Mouse (Mus musculus) layer of hippocampus, adult 18-20 months (tissue): ENCODE measurements around the gene Slc39a11. TPM values are rescaled to one million over a fixed set of nuclear protein-coding genes. Genes with fewer than 3 reads are reported as not detected.

Experiments
- DNase-seq, 2 experiments: peaks; one replicate each; pipeline ENCODE4 v3.0.0; 2022; ENCODE audit warnings: low spot score in 2 of 2
- total RNA-seq, 2 experiments: library from RNA; stranded (reverse); gene quantifications; 2 replicates each; pipeline ENCODE4 v1.2.3; 2021

The Slc39a11 gene
- total RNA-seq, 2 experiments from 2014 or later = 20.4 to 25.4 TPM

DNA sequence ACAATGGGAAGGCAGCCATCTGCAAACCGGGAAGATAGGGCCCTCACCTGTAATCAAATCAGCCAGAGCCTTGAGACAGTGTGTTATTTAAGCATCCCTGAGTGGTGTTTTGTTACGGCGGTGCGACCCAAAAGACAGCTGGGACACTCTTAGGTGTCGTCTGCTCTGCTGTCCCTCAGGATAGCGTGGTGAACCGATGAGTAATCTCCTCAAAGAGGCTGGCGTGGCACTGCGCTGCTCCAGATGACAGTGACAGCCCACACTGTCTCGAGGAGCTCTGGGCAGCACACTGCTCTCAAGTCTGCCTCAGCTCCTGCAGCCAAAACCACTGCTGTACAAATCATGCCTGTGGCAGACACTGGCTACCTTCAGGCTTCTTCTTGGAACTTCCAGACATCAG is 133.7 kb downstream of the Slc39a11 start:
- no peak for DNase-seq

DNA sequence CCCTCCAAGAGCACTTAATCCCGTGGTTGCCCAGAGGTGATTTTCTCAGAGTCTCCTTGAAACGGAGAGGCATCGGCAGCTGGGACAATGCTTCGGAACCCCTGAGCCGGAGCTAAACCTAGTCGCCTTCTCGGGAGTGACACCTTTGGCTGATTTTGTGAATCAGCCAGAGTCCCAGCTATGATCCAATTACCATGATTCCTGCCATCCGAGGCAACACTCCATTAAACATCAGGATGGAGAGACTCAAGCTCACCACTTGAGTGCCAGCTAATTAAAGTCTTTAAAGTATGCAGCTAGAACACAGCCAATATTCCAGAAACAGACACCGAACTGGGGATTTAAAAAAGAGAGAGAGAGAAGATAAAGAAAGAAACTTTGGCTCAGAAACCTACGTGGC is 136.9 kb downstream of the Slc39a11 start:
- no peak for DNase-seq

DNA sequence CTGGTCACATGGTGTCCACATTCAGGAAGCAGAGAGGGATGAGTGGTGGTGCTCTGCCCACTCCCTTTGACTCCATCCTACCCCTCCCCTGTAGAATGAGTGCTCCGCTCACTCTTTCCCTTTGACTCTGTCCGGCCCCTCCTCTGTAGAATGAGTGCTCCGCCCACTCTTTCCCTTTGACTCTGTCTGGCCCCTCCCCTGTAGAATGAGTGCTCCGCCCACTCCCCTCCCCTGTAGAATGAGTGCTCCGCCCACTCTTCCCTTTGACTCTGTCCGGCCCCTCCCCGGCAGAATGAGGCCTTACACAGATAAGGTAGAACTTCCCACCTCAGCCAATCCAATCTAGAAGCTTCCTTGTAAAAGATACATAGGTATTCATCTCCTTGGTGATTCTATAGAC is 137.7 kb downstream of the Slc39a11 start:
- DNase-seq = no peak

DNA sequence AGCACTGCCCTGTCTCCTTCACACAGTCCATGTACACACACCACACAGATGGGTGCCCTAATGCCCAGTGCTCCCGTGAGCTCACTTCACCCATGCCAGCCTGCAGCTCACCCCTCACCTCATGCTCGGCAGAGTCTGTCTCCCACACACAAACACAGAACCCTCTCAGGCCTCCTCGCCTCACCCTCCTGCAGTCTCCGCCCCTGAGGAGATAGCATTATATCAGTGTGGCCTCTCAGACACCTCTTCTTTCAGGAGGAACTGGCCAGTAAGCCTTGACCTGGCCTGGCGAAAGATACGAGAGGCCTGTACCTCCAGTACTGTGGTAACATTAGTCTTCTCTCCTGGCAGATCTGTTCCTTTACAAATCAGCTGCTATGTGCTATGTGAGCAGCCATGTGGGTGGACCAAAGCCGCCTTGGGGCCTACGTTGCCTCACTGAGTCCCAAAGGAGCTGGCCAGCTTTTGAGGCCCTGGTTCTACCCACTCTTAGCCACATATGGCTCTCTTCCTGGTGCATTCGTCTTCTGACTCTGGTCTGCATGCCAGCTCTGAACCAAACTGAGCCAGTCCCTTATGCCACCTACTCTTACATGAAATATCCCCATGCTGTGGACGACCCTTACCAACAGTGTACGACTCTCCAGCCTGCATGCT is 138.8 kb downstream of the Slc39a11 start:
- no peak for DNase-seq

DNA sequence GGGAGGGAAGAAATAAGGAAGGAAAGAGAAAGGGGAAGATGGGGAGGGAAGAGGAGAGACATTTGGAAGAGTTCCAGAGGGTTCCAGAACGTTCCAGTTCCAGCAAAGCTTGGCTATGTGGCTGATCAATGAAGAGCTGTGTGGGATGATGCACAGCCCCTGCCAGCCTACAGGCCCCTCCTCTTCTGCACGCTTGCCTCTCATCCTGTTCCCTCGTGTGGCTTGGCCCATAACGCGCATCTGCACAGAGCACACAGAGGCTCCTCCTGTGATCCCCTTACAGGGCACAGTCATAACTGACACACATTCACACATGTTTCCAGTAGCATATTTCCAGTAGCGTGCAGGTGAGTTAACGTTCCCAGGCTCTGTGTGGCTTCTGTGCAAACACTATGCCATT is 139.6 kb downstream of the Slc39a11 start:
- peak in 1 of 2 experiments; percentile 46 for DNase-seq

DNA sequence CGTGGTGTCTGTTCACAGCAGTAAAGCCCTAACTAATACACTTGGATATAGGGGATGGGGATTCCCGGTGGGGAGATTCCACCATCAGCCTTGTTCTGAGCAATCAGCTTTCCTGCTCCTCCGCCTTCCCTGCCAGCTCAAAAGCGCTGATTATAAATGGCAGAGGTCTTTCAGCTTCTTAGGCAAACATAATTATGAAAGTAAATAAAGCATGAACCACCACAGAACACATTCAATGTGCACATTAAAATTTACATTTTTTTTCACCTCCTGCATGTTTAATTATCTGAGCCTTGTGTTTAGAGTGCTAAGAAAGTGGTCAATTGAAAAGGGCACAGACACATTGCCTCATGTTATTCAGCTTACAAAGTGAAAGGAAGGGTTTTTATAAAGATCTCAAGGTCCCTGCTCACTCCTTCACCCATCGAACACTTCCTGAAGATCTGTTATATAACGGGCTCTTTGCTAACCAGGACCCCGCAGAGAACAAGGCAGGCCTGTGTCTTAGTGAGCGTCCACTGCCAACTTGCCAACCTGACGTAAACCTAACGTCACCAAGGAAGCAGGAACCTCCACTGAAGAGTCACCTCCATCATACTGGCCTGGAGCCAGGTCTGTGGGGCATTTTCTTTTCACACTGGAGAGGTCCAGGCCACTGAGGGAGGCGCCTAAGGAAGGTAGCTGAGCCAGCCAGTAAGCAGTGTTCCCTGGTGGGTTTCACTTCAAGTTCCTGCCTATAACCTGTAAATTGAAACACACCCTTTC is 142.0 kb downstream of the Slc39a11 start:
- DNase-seq = no peak

DNA sequence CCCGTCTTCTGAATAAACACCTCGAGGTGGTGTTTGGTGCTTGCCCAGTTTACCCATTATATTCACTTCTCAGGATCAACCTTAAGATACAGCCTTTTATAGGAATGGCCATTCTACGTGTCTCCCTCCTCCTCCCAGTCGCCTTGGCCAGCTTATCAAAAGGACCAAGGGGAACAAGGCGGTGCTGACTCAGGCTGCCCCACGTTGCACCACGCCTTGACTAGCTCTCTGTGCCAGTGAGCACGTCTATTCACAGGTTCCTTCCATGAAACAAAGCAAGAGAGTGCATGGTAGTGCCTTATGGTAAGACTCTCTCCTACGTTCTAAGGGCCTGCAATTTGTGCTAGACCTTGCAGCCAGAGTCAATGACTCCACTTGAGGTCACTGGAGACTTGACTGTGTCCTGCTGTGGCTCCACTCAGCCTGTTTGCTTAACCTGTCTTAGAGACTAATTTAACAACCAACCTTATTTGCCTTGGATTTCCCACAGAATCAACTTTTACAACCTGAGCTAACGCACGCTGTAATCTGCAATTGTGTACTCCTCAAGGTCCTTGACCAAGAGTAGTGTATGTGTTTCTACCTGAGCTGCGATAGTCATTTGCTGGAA is 144.2 kb downstream of the Slc39a11 start:
- DNase-seq = no peak

DNA sequence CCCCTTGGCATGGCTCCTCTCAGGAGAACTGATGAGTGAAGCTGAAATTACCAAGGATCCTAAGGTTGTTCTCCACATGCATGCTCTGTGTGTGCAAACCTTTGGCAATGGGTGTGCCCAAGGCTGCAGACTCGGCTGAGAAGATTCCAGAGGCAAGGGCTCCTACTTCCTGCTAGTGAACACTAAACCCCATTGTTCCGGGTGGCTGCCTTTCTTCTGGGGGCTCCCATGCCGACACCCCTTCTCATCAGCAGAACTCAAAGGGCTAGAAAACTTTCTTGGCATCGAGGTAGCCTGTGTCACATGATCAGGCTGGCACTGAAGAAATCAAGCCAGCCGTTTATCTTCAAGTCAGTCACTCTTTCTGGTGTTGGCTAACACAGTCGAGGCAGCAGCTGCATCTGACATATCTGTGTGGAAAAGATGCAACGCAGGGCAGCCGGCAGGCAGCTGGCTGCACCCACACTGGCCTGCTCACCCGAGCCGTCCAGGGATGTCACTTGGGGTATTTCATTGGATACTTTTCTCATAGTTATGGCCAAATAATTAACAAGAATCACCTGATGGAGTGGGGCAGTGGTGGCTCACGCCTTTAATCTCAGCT is 145.3 kb downstream of the Slc39a11 start:
- no peak for DNase-seq

DNA sequence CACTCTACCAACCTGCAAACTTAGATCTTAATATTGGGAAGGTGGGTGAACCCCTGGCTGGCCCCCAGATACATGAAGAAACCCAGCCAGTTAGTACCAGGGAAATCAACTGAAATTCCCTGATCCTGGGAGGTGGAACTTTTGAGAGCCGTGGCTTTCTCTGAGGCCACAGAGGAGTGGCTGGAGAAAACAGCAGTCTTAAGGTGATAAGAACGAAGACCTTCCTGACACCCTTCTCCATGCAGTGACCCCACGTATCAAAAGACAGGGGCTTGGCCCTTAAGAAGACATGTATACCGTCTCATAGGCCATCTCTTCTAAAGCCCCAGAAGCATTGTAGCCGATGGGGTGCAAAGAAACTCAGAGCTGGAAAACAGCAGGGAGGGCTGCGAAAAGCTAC is 146.9 kb downstream of the Slc39a11 start:
- DNase-seq = no peak

DNA sequence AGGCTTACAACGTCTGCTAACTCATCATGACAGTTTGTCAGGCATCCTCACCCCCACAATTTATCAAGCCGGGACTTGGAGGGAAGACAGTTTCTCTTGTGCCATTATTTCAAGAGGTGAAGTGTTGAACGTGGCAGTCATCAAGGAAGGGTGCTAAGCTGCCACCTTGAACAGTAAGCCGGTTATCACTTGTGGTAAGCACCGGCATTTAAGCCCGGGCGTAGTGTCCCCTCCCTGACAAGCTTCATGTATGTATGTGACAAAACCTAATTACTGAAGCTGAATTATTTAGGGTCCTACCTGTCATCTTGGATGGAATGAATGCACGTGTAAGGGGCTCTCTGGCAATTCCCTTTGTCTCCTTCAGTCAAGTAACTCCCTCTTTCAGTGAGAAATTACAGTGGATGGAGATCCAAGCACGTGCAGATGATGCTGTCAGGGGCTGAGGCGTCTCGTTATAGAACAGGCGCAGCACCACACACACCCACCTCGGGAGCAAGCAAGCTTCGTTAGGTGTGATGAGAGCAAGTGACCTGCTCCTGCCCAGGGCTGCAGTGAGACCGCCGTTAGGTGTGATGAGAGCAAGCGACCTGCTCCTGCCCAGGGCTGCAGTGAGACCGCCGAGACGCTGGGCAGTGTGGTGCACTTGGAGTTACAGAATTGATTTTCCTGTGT is 149.1 kb downstream of the Slc39a11 start:
- DNase-seq = no peak

DNA sequence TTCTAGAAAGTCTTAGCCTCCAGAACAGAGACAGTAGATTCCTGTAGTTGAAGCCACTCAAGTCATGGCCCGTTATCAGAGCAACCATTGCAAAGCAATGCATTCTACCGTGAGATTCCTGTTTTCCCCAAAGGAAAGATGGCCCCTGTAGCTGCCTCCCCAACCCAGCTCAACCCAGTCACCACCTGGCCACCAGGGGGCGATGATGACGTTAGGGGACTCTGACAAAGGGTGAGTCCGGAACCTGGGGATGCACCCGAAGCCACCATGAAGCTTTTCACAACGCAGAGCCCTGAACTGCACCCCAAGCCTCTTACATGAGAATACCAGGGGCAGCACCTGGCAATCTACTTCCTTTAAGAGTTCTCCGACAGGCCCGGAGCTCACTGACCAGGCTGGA is 151.0 kb downstream of the Slc39a11 start:
- DNase-seq = no peak

DNA sequence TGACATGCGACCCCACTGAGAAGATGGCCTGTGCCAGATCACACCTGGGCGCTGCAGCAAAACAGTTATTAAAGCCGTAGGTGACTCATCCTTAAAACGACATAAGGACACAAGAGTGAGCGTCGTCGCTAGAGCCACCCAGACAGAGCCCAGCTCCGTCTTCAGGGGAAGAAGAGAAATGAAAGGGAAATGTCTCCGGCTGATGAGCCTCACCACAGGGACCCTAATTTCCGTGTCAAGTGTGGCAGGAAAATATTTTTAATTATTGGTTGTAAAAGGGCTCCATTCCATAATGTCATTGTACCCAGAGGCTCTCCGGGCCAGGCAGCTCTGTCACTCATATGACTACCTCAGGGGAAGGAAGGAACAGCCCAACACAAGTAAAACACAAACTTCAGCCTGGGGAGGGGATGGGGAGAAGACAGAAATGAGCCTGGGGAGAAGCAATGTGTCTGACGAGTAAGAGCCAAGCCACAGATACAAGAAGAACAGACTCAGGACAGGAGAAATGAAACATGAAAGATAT is 155.8 kb downstream of the Slc39a11 start:
- no peak for DNase-seq

DNA sequence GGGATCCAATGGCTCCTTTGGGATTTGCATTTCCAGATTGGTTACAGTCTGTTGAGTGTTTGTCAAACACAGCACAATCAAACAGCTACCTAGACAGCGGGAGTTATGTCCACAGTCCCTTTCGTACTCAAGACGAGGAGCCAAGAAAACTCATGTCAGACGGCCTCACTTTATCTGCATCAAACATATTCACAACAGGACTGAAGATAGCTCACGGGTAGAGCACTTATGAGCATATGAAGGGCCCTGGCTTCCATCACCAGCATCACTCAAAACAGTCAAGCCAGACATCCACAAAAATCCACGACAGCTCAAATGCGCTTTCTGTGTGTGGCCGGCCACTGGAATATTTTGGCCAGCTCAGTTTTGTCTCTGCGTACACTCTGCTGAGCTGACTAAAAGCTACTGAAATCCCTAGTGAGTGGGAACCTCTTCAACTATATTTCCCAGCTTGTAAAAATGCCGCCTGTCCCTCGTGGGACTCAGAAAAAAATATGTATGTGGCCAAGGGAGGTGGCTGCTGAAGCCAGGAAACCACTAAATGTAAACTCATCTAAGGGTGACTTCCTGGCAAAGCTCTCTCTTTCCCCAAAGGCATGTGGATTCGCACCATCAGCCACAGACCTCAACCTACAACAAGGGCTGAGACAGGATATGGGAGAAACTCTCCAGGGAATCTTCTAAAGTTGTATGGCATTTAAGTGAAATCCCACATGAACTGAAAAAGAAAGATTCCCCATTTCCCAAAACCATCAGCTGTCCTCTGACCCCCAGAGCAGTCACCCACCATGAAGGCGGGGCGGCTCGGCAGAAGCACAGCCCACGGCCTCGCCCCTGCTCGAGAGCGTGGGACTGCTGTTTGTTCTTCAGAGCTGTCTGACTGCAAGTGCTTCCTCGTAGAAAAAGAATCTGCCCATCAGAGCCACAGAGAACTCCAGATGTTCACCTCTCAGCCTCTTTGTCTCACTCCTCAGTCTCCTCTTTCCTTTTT is 159.1 kb downstream of the Slc39a11 start:
- DNase-seq = no peak

DNA sequence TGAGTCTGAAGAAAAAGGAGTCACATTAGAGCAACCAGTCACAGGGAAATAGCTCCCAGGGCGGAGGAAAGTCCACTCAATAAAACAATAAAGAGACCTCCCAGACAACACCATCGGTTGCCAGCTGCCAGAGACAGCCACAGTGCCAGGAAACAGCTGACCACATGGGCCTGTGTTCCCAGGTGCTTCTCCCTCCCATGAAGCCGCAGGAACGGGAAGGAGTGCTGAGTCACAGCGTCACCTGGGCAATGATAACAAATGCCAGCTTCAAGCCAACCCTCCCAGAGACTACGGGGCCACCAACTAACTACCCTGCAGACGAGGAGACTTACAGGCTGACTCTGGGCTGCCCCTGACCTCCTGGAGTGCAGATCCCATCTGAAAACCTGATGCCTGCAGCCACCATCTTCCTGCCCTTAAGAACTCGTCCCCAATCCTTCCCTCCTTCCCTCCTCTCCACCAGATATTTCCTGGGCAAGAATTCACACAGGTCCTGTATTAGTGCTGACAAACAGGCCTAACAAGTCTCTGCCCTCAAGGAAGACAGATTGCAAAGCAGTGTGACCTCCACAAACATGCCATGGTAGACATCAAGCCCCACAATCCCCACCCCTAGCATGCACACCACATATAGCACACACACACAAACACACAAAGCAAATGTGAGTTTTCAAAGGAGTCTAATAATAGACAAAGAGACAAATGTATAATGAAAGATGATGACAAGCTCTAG is 162.1 kb downstream of the Slc39a11 start:
- no peak for DNase-seq

DNA sequence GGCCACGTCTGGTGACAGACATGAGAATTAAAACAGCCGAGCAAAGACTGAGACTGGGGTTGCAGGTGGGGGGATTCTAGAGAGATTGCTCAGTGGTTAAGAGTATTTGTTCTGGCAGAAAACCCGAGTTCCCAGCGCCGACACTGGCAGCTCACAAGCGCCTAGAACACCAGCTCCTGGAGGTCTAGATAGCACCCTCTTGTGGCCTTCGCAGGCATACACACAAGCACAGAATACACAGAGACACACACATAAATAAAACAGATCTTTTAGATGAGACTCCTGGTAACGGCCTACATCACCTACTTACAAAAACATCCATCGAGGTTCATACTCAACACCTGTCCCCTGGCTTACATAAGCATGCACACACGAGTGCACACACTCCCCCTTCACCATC is 165.8 kb downstream of the Slc39a11 start:
- no peak for DNase-seq

DNA sequence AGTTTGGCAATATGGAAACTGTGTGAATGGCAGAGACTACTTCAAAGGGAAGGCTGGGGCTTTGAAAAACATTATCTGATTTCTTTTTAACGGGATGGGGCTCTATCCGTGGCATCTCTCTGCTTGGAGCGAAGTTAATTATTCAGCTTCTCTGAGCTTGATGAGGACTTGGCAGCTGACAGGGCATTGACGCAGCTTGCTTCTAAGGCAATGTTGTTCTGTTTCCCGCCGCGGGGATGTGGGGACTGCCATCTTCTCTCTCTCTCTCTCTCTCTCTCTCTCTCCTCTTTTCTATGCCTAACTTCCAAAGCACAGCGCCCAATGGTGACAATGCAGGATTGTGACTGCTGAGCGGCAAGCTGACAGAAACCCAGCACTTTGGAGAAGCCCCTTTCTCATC is 172.3 kb downstream of the Slc39a11 start:
- DNase-seq = peak in 1 of 2 experiments; percentile 53

DNA sequence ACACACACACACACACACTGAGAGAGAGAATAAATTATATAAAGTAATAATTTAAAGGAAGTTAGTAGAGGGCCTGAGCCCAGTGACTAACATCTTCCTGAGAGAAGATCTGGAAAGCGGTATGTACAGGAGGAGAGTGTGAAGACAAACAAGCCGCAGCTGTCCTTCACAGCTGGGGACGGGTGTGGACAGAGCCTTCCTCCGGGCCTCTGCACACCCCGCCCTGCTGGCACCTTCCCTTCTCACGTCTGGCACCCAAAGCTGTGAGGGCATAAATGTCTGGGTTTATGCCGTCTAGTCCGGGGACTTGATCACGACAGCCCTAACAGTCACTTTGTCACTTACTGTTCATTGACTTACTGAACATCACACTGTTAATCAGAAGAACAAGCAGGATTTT is 173.2 kb downstream of the Slc39a11 start:
- DNase-seq = no peak

DNA sequence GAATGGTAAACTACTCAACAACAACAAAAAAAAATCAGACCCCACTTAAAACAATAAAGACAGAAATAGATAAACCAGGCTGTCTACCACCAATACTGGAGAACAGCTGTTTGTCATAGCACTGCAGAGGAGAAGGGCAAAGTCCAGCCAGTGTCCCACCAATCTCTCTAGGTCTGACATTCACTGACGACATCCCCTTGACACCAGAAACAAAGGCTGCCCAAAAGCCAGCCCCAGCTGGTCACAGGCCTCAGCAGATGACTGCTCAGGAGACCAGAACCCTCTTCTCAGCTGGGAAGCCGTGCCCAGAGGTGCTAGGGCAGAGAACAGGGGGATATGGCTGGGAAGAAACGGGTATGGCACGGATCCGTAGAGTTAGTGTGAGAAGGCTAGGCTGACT is 174.4 kb downstream of the Slc39a11 start:
- no peak for DNase-seq

DNA sequence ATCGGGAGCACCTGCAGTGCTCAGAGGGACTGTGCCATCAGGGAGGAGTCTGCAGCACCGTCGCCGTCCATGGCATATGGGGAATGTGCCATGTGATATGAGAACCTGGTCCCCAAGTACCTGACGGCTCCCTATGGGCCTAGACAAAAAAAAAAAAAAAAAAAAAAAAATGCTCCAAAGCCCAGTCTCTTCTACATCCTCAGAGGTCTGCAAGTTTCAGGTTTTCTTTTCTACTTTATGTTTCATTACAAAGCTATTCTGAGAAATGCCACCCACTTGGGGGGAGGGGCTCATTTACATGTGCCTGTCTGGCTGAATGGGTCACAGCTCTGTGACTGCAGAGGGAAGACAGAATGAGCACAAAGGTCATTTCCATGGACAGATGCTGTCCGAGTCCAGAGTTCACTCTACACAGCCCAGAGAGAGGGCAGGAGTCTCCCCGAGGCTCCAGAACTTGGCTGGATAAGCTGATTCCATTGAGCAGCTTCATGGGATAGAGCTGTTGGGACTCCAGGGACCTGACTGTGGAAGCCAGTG is 175.8 kb downstream of the Slc39a11 start:
- DNase-seq = no peak
